Mouse (Mus musculus) adrenal gland (tissue): Measurements from ENCODE around the gene Zfp524.
"Not testable (repeated sequence)": the region's sequence is repeated elsewhere in the genome, so short reads cannot be mapped to it uniquely, and the experiment has no call there.

Experiments used
- intact Hi-C: fragments of 180-260 bp; cut with DNase I; formaldehyde crosslinking; loops from one replicate; pipeline ENCODE4 v1.15.1; 2025

Gene Zfp524

GRCm38 (mm10) chr7:5015118-5016001, 1.1 kb downstream of the Zfp524 start, which contains the start of gene Gm44973:
TSS of gene Gm44973 (plus strand) at chr7:5015496.
- intact Hi-C loops, result no loop called here

DNA sequence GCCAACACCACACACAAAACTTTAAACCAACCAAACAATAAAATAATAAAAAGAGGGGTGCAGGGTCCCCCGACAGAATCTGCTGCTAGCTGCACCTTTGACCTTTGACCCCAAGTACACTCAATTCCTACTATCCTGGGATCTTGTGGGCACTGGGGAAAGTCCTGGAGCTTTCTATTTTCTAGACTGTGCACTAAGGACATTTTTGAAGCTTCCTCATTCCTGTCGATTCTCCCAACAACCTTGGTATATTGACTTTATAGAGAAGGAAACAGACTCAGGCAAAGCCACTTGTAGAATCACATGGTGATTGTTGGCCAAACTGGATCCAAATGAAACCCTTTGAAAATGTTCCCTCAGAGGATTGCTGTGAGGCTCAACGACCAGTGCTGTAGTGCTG, 1.8 kb downstream of the Zfp524 start:
- intact Hi-C loops, result no loop called here

GRCm38 (mm10) chr7:5016920-5017319, 2.7 kb downstream of the Zfp524 start:
- intact Hi-C loops, result no loop called here

DNA sequence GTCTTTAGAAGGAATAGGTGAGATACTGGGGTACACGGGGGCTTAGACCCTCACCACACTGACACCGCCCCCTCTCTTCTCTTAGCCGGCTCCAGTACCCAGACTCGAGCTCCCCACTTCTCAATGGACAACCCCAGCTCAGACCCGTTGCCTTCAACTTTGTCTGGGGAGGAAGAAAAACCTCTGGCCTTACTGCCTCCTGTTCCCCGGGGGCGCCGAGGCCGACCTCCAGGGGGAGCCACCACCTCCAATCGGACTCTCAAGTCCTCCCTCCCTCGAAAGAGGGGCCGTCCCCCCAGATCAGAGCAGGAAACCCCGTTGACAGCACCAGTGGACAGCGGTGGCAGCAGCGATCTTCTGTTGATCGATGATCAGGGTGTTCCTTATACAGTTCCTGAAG, 3.1 kb downstream of the Zfp524 start:
- intact Hi-C loops, result no loop called here

DNA sequence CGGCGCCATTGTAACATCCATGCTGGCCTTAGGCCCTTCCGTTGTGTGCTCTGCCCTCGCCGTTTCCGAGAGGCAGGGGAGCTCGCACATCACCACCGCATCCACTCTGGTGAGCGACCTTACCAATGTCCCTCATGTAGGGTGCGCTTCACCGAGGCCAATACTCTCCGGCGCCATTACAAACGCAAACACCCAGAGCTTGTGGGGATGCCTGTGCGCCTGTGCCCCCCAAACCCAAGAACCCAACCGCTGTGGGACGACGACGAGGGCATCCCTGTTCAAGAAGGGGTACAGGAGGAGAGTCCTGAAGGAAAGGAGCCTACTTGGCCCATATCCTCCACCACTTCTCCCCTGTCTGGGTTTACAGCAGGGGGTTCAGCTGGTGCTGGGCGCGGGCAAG, 3.7 kb downstream of the Zfp524 start:
- intact Hi-C loops, result no loop called here

GRCm38 (mm10) chr7:5019576-5019975, 5.4 kb downstream of the Zfp524 start:
- intact Hi-C loops, result not testable (repeated sequence)

GRCm38 (mm10) chr7:5020000-5020681, 5.9 kb downstream of the Zfp524 start, which contains the start of the genes Zfp865 and Ccdc106:
TSS of gene Zfp865 (plus strand) at chr7:5020376.
TSS of gene Ccdc106 (plus strand) at chr7:5020553.
- intact Hi-C loops, result no loop called here

DNA sequence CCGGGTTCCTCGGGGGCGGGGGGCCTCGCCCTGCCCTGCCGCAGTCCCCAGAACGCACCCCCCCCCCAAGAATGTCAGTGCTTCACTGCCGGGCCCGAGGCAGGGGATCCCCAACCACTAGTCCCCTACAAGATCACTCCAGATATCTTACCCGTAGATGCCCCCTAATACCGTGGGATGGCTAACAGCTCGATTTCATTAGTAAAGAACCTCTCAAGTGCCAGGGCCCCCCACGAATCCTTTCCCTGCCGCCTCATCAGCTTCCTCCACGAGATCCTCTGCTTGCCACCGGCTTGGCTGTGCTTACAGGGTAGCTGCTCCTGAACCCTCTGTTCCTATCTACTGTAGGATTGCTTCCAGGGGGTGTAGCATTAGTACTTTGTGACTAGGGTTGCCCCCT, 6.5 kb downstream of the Zfp524 start:
- intact Hi-C loops, result no loop called here

DNA sequence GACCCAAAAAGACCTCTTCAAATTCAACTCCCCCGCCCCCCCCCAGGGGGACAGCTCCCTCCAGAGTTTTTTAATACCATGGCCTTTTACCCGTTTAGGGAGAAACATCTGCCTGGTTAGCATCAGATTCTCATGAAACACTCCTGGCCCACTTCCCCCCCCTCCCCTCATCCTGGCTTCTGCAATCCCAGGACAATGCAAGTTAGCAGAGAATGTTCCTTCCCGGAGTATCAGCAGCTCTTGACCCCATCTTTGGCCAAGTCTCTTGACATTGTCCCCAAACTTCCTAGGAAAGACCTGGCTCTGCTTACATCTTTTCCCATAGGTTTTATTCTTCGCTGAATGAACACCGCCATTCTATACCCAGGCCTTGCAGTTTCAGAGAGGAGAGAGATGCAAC, 7.0 kb downstream of the Zfp524 start:
- intact Hi-C loops, result no loop called here

DNA sequence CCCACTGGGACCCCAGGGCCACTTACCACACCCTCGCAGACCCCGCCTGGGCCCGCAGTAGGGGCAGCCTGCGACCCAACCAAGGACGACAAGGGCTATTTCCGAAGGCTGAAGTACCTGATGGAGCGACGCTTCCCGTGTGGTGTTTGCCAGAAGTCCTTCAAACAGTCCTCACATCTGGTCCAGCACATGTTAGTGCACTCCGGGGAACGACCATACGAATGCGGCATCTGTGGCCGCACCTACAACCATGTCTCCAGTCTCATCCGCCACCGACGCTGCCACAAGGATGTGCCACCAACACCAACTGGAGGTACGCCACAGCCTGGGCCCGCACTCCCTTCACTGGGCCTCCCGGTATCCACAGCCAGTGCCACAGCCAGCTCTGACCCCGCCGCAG, 15.3 kb downstream of the Zfp524 start:
- intact Hi-C loops, result no loop called here

- intact Hi-C loops, result no loop called here
Observed at GRCm38 (mm10) chr7:5029946-5030345, 15.7 kb downstream of the Zfp524 start.

DNA sequence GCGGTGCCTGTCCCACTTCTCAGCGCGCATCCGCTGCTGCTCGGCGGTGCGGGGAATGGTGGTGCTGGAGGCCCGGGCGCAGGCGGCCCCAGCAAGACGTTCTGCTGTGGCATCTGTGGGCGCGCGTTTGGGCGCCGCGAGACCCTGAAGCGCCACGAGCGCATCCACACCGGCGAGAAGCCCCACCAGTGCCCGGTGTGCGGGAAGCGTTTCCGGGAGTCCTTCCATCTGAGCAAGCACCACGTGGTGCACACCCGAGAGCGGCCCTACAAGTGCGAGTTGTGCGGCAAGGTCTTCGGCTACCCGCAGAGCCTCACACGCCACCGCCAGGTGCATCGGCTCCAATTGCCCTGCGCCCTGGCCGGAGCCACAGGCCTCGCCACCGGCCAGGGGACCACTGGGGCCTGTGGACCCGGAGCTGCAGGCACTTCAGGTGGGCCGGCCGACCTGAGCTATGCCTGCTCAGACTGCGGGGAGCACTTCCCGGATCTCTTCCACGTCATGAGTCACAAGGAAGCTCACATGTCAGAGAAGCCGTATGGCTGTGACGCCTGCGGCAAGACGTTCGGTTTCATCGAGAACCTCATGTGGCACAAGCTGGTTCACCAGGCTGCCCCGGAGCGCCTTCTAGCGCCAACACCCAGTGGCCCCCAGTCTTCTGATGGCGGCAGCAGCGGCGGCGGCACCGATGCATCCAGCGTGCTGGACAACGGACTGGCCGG, 16.5 kb downstream of the Zfp524 start:
- intact Hi-C loops, result no loop called here

DNA sequence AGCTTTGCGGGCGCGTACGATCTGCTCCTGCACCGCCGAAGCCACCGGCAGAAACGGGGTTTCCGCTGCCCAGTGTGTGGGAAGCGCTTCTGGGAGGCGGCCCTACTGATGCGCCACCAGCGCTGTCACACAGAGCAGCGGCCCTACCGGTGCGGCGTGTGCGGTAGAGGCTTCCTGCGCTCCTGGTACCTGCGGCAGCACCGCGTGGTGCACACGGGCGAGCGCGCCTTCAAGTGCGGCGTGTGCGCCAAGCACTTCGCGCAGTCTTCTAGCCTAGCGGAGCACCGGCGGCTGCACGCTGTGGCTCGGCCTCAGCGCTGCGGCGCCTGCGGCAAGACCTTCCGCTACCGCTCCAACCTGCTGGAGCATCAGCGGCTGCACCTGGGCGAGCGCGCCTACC, 17.3 kb downstream of the Zfp524 start:
- intact Hi-C loops, result no loop called here

GRCm38 (mm10) chr7:5033818-5034217, 19.6 kb downstream of the Zfp524 start, which contains the start of gene 4632433K11Rik:
TSS of gene 4632433K11Rik (plus strand) at chr7:5034118.
- intact Hi-C loops, result no loop called here

DNA sequence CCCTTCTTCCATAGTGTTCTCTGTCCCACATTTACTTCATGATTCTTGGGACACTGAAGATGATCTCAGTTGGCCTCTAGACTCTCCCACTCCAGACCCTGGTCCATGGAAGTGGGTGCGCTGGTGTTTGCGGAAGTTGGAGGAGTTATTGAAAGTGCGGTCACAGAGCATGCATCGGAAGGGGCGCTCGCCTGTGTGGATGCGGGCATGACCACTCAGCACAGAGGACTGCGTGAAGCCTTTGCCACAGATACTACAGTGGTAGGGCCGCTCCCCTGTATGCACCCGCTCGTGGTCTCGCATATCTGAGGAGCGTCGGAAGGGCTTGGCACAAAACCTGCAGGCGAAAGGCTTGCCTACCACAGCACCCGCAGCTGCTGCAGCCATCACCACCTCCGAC, 21.4 kb downstream of the Zfp524 start:
- intact Hi-C loops, result no loop called here

- intact Hi-C loops, result no loop called here
Observed at GRCm38 (mm10) chr7:5036136-5036535, 21.9 kb downstream of the Zfp524 start.

- intact Hi-C loops, result no loop called here
Observed at GRCm38 (mm10) chr7:5037026-5037425, 22.8 kb downstream of the Zfp524 start.

- intact Hi-C loops, result no loop called here
Observed at GRCm38 (mm10) chr7:5037467-5037866, 23.3 kb downstream of the Zfp524 start.

DNA sequence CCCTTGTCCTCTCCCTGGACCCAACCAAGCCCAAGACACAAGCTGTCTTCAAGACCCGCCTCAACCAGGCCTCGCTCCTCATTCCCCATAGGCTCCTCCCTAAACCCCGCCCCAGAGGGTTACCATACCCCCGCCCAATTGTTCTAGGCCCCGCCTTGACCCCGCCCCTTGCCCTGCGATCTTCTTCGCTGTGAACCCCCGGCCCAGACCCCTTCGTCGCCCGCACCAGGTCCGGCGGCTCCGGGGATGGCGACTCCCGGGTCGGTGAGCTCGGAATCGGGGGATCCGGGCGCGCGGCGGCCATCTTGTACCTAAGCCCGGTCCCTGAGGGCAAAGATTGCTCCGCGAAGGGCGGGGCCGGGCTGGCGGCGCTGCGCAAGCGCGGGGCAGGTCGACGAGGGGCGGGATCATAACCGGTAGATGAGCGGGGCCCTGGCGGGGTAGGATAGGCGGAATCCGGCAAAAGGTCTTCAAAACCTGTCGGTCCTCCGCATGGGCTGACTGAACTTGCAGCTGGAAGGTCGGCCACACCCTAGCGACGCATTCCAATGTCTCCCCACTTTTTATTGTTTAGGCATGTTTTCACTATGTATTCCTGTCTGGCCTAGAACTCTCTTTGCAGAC, 24.0 kb downstream of the Zfp524 start, which contains the start of gene Zfp784:
Gene Zfp784, minus strand, starts transcription at position 338 of the 624 bp plus-strand sequence.
- intact Hi-C loops, result no loop called here

- intact Hi-C loops, result no loop called here
Observed at GRCm38 (mm10) chr7:5038940-5039339, 24.7 kb downstream of the Zfp524 start.

DNA sequence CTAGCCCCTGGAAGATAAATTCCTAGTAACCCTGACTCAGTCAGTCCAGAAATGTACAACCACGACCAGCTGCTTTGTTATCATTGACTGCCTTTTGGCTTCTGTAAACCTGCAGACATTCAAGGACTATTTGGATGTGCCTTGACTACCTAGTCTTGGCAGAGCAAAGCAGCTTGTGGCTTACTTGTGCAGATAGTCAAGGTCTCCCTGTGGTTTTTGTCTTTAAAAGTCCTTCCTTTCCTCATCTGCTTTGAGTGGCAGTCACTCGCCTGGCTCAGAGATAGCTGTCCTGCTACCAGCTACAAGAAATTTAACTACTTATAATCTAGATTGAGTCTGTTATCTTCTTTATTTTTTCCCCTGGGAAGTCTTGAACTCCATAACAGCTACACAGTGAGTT, 30.8 kb downstream of the Zfp524 start:
- intact Hi-C loops, result no loop called here
